Mouse (Mus musculus): ENCODE results near the gene Speer4e. TPM values are rescaled to one million over a fixed set of nuclear protein-coding genes. Genes with fewer than 3 reads are reported as not detected.
"Not testable (repeated sequence)": the region's sequence is repeated elsewhere in the genome, so short reads cannot be mapped to it uniquely, and the experiment has no call there.

The Speer4e gene
- not detected in 2 replicates for total RNA-seq (2014; fragmentation: Nextera tagmentation)
- not detected in 2 replicates for total RNA-seq (2017)

DNA sequence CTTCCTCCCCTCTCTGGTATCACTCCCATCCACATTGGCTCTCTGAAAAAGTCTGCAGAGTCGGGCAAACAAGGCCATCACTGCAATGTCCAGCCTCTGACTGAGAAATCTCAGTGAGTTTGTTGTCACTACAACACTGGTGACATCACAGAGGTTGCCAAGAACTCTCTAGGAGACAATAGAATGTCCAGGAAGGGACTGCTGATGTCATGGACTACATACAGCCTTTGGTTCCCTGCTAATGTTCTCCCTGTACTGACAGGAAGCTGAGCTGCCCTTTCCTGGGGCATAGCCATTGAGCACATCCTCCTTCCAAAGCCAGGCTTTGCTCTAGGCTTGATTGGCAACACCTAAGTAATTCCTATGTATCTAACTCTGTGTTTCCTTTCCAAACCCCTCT lies at the start of gene Speer4e:
Speer4e (minus strand) TSS at position 101 of the 400 bp plus-strand sequence.
- not testable (repeated sequence) for ATAC-seq (replicated peaks; ENCODE audit: poor library complexity, severe bottlenecking)

DNA sequence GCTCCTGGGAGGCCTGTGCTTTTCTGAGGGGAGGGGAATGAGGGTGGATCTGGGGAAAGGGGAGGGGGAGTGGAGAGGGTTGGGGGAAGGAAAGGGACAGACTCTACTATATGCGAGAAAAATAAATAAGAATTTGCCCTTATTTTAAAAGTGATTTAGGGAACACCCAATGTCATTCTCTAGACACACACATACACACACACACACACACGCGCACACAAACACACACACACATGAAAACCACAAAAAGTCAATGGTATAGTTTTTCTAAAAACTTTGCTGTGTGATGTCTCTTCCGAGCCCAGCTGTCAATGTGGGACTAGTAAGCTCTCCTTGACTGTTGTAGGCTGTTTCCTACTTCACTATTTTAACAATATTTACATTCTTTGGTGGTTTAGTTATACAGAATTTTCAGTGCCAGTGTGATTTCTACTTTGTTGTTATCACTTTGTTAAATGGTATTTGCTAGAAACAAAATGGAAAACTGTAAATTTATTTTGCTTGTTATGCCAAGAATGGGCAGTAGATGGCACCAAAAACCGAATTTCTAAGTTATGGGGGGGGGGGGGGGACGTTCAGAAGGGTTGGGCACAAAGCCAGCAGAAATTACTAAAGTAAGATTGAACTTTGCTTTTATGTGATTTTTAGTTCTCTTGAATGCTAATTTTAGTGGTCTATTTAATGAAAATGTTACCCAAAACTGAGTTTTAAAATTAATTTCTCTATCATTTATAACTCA lies 48.6 kb upstream of the Speer4e start:
- ATAC-seq (replicated peaks; ENCODE audit: poor library complexity, severe bottlenecking): not testable (repeated sequence)

DNA sequence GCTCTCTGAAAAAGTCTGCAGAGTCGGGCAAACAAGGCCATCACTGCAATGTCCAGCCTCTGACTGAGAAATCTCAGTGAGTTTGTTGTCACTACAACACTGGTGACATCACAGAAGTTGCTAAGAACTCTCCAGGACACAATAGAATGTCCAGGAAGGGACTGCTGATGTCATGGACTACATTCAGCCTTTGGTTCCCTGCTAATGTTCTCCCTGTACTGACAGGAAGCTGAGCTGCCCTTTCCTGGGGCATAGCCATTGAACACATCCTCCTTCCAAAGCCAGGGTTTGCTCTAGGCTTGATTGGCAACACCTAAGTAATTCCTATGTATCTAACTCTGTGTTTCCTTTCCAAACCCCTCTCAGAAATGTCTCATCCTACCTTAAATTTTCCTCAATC lies 40.6 kb upstream of the Speer4e start, which contains the start of gene Gm10354:
Gm10354 (minus strand) TSS at position 101 of the 400 bp plus-strand sequence.
- not testable (repeated sequence) for ATAC-seq (replicated peaks; ENCODE audit: poor library complexity, severe bottlenecking)

DNA sequence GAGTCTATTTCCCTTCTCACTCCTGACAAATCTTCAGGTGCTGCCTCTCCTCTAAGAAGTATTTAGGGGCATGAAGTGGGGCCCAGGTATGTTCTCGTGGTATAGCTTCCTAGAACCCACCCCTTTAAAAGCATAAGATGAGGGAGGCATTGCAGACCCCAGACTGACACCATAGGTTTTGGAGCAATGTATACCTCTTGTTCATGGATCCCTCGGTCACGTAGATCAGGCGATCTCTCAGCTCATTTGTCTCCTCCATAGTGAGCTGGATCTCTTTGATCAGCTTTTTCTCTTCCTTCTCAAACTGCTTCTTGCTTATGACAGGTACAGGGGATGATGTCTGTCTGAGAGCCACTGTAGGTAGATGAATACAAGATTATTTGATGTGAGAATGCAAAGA lies 39.1 kb upstream of the Speer4e start:
- ATAC-seq (replicated peaks; ENCODE audit: poor library complexity, severe bottlenecking): not testable (repeated sequence)

DNA sequence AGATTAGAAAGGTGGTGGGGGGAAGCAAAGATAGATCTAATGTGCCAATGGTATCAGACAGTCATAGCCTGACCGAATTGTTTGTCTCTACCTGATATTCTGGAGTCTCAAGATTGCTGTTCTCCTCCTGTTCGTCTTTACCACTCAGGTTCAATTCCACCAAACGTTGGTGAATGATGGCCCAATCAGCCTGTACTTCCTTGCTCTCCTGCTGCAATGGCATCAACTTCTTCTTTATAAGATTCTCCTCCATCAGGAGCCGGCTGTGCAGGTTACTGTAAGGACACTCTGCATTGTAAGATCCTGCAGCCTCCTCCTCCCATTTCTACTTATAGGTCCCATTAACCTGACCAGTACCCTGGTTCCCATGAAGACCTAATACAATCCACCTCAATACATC lies 37.1 kb upstream of the Speer4e start:
- not testable (repeated sequence) for ATAC-seq (replicated peaks; ENCODE audit: poor library complexity, severe bottlenecking)

DNA sequence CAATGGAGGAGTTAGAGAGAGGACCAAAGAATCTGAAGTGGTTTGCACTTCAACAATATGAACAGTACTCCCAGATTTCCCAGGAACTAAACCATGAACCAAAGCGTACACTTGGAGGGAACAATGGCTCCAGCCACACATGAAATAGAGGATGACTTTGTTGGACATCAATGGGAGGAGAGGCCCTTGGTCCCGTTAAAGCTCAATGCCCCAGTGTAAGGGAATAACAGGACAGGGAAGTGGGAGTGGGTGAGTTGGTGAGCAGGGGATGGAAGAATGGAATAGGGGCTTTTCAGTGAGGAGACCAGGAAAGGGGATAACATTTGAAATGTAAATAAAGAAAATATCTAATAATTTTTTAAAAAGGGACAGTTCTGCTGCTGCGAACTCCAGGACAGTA lies 34.6 kb upstream of the Speer4e start:
- ATAC-seq (replicated peaks; ENCODE audit: poor library complexity, severe bottlenecking): not testable (repeated sequence)

DNA sequence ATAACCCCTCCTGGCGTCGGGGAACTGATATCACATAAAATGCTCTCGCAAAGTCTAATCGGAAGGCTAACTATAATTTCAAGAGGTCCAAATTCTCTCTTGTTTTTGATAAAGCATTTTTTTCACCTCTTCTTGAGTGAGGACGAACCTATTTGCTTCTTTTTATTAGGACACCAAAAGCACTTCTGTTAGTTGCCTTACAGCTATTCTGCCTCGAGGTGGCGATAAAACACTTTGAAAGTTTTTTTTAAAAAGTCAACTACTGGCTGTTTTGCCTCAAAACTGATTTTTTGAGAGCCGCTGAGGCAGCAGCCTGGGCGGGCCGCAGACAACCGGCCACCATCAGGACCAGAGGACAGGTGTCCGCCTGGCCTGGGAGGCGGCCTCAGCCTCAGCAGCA lies 25.6 kb upstream of the Speer4e start:
- ATAC-seq (replicated peaks; ENCODE audit: poor library complexity, severe bottlenecking): not testable (repeated sequence)

DNA sequence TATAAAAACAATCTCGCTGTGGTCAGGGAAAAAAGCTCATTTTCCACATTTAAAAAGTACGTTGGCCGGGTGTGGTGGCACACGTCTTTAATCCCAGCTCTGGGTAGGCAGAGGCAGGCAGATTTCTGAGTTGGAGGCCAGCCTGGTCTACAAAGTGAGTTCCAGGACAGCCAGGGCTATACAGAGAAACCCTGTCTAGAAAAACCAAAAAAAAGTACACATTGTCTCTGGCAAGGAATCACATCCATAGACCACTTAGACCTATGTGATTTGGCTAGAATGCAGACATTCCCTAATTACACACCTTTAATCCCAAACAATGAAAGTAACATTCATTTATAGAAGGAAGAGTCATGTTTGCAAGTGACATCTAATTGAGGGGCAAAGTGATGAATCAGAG lies 23.3 kb upstream of the Speer4e start:
- not testable (repeated sequence) for ATAC-seq (replicated peaks; ENCODE audit: poor library complexity, severe bottlenecking)

DNA sequence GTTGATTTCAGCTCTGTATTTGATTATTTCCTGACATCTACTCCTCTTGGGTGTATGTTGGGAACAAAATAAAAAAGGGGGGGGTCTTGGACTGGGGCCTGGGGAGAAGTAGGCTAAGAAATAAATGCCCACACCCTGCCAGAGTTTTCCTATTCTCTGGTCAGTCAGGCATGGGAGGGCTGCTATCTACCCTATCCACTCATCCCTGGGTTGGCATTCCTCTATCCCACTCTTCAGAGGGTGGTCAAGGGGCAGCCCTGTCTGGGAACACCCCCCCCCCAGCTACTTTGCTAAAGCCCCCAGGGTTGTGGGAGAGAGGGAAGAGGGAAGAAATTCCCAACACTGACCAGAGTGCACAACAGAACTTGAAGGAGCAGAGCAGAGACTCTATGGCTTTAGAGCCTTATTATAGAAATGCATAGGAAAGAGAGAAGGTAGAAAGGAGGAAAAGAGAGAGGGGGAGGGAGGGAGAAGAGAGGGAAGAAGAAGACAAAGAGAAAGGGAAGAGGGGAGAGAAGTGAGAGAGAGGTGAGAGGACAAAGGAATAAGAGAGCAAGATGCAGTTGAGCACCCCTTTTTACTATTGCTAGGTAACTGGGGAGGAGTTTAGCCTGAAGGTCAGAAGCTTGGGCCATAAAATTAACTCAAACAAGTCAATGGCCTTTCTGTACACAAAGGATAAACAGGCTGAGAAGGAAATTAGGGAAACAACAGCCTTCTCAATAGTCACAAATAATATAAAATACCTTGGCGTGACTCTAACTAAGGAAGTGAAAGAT lies 17.9 kb upstream of the Speer4e start:
- not testable (repeated sequence) for ATAC-seq (replicated peaks; ENCODE audit: poor library complexity, severe bottlenecking)

DNA sequence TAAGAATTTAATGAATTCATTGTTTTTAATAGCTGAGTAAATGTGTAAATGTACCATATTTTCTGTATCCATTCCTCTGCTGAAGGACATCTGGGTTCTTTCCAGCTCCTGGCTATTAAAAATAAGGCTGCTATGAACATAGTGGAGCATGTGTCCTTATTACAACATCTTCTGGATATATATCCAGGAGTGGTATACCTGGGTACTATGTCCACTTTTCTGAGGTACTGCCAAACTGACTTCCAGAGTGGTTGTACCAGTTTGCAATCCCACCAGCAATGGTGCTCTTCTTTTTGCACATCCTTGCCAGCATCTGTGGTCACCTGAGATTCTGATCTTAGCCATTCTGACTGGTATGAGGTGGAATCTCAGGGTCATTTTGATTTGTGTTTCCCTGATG lies 15.4 kb upstream of the Speer4e start:
- not testable (repeated sequence) for ATAC-seq (replicated peaks; ENCODE audit: poor library complexity, severe bottlenecking)

DNA sequence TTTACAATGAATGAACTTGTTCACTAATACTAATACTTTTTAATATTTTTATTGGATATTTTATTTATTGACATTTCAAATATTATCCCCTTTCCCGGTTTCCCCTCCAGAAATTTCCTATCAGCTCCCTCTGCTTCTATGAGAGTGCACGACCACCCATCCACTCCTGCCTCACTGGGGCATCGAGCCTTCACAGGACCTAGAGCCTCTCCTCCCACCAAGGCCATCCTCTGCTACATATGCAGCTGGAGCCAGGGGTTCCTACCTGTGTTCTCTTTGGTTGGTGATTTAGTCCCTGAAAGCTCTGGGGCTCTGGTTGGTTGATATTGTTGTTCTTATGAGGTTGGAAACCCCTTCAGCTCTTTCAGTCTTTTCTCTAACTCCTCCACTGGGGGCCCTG lies 14.5 kb upstream of the Speer4e start:
- ATAC-seq (replicated peaks; ENCODE audit: poor library complexity, severe bottlenecking): not testable (repeated sequence)

DNA sequence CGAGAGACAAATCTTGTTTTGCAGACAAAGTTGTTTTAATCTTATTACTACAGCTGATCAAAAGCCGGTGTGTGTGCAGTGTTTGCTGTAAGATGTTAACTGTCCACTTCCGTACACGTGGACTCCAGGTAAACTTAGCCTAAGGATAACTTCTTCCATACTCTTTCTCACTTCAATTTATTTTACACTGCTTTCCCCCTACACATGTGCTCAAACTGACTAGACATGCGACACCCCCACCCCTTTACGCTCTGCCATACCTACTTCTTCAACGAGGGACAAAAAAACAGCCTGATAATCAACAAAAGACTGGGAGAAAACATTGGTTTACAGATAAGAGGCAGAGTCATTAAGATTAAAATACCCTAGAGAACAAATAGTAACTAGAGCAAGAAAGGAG lies 13.6 kb upstream of the Speer4e start:
- ATAC-seq (replicated peaks; ENCODE audit: poor library complexity, severe bottlenecking): not testable (repeated sequence)

DNA sequence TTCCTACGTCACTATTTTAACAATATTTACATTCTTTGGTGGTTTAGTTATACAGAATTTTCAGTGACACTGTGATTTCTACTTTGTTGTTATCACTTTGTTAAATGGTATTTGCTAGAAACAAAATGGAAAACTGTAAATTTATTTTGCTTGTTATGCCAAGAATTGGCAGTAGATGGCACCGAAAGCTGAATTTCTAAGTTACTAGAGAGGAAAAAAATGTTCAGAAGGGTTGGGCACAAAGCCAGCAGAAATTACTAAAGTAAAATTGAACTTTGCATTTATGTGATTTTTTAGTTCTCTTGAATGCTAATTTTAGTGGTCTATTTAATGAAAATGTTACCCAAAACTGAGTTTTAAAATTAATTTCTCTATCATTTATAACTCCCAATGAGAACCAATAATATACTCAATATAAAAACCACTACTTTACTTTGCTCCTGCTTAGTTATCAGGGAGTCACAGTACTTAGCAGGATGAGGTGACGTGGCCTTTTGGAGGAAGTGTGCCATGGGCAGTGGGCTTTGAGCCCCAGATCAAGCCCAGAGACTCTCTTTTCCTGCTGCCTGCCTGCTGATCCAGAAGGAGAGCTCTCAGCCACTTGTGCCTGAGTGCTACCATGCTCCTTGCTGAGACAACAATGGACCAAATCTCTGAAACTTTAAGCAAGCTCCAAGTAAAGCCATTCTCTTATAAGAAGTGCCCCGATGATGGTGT lies 9.4 kb upstream of the Speer4e start:
- not testable (repeated sequence) for ATAC-seq (replicated peaks; ENCODE audit: poor library complexity, severe bottlenecking)

DNA sequence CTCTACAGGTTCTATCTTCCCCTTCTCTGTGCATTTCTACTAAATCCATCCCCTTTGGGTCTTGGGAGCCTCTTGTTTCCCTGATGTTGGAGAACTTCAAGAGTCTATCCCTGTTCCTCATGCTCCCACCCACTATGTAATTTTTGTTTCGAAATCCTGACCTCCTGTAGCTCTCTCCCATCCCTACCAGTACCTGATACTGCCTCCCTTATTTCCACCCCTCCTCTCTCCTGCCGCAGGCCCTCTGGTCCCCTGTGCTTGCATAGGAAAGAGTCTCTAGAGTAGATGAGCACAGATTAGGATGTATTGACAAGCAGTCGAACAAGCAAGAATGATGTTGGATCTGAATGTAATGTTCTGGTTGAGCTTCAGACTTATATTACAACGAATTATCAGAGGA lies 7.3 kb upstream of the Speer4e start:
- ATAC-seq (replicated peaks; ENCODE audit: poor library complexity, severe bottlenecking): not testable (repeated sequence)

DNA sequence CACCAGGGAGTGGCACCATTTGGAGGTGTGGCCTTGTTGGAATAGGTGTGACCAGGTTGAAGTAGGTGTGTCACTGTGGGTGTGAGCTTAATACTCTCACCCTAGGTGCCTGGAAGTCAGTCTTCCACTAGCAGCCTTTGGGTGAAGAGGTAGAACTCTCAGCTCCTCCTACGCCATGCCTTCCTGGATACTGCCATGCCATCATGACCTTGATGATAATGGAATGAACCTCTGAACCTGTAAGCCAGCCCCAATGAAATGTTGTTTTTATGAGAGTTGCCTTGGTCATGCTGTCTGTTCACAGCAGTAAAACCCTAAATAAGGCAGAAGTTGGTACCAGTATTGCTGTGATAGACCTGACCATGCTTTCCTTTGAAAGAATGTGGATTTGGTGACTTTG lies 2.8 kb upstream of the Speer4e start:
- ATAC-seq (replicated peaks; ENCODE audit: poor library complexity, severe bottlenecking): not testable (repeated sequence)

DNA sequence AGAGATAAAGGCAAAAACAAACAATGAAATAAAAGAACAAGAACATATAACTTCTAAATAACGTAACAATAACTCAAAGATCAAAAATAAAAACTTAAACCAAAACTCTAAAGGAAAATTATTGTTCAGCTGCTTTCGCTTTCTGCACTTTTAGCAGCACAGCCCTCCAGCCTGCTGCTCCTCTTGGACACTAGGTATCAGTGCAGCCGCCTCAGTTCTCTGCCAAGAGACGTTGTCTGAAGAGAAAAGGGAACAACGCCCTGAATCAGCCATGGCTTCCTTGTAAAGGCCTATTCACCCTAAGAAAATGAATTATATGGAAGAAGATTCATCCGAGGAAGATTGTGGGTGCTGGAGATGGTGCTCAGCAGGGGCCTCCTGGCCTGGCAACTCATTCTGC lies 4.5 kb downstream of the Speer4e start:
- not testable (repeated sequence) for ATAC-seq (replicated peaks; ENCODE audit: poor library complexity, severe bottlenecking)

DNA sequence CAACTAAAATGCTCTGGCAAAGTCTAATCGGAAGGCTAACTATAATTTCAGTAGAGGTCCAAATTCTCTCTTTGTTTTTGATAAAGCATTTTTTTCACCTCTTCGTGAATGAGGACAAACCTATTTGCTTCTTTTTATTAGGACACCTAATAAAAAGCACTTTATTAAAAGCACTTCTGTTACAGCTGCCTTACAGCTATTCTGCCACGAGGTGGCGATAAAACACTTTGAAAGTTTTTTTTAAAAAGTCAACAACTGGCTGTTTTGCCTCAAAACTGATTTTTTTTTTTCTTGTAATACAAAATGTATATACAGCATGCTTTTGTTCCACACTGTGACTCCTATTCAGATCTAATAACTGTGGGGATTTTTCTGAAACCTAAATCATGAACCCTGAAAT lies 11.2 kb downstream of the Speer4e start:
- ATAC-seq (replicated peaks; ENCODE audit: poor library complexity, severe bottlenecking): not testable (repeated sequence)

DNA sequence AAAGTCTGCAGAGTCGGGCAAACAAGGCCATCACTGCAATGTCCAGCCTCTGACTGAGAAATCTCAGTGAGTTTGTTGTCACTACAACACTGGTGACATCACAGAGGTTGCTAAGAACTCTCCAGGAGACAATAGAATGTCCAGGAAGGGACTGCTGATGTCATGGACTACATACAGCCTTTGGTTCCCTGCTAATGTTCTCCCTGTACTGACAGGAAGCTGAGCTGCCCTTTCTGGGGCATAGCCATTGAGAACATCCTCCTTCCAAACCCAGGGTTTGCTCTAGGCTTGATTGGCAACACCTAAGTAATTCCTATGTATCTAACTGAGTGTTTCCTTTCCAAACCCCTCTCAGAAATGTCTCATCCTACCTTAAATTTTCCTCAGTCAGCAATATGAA lies 23.4 kb downstream of the Speer4e start, which contains the start of gene Gm9758:
Gm9758 (minus strand) TSS at position 101 of the 400 bp plus-strand sequence.
- not testable (repeated sequence) for ATAC-seq (replicated peaks; ENCODE audit: poor library complexity, severe bottlenecking)

DNA sequence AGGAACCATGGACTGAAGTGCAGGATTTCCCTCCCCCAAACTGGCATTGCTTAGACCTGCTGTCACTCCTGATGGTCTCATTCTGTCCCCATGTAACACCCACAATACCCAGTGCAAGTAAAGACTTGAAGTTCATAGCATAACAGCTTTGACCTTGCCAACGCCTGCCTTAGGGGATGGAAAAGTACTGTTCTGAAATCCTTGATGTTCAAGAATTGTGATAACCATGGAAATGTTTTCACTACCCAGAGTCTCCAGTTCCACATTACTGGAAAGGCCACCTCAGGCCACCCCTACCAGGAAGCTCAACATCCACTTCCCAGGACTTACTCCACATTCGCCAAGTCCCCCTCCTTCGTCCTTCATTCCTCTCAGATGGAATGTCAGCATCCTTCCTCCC lies 23.9 kb downstream of the Speer4e start:
- not testable (repeated sequence) for ATAC-seq (replicated peaks; ENCODE audit: poor library complexity, severe bottlenecking)

DNA sequence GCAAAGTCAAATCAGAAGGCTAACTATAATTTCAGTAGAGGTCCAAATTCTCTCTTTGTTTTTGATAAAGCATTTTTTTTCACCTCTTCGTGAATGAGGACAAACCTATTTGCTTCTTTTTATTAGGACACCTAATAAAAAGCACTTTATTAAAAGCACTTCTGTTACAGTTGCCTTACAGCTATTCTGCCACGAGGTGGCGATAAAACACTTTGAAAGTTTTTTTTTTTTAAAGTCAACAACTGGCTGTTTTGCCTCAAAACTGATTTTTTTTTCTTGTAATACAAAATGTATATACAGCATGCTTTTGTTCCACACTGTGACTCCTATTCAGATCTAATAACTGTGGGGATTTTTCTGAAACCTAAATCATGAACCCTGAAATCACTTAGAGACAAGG lies 34.7 kb downstream of the Speer4e start:
- ATAC-seq (replicated peaks; ENCODE audit: poor library complexity, severe bottlenecking): not testable (repeated sequence)

DNA sequence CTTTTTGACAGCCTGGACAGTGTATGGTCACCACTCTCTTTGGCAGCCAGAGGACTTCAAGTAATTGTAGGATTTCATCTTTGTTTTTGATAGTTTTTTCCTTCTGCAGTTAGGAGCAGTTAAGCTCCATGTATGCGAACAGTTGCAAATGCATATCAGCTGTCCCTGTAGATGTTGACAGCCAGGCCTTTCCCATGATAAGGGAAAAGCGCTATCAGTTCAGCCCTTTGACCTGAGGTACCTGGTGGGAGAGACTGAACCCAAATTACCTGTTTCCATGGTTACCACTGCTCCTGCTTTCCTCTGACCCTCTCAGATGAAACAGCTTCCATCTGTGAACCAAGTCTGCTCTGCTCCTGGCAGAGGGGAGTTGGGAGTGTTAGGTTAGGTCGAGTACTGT lies 46.0 kb downstream of the Speer4e start:
- no peak for ATAC-seq (replicated peaks; ENCODE audit: poor library complexity, severe bottlenecking)
